ENCODE assay signal across 11 mouse cellular contexts in the genomic region with DNA sequence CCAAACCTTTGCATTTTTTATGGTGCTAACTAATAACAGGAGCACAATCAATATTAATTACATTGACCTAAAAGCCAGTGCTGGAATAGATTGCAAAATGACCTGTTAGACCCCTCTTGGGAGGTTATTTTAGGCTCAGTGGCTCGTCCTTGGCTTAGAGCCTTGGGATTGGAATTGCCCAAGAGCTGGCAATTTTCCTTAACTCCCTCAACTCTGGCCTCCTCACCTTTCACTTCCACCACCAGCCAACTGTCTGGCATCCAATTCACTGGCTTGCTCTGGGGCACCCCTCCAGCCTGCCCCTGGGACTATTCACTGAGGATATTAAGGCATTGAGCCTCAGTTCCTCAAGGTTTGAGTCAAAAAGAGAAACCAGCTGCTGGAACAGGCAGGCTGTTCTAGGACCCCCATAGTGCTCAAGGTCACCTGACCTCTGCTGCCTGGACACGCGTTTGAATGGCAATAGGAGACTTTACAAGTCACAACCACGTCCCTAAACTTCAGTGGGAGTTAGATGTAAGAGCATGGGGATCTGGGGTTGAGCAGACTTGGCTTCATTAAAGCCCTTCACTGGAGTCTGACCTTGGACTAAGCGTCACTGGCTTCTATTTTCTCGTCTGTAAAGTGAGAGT. TPM values are rescaled to one million over a fixed set of nuclear protein-coding genes. Genes with fewer than 3 reads are reported as not detected.
DNase-seq lines count a peak whose midpoint lies in the region; ATAC-seq lines count a peak whose summit lies in the region.
"Had no signal": no experiment of that assay in that cellular context is flagged by ENCODE, and none has a peak within 500 bp of the region (broad histone marks: within the 10 kb centered on the region; RNA-seq: fewer than 3 reads in every experiment).

No protein-coding gene starts in this region.

- no peak overlapping the region for H3K4me3 ChIP-seq in limb, embryonic 12.5 days (replicated peaks)
- H3K4me3 ChIP-seq in limb, embryonic 10.5 days, result no peak overlapping the region
- H3K4me3 ChIP-seq in brown adipose tissue, adult 24 weeks (ENCODE audit: insufficient read depth, low read depth, low read length), result no peak overlapping the region
- H3K4me3 ChIP-seq: midbrain, embryonic 13.5 days; neural tube, embryonic 12.5 days had no signal

- H3K4me1 ChIP-seq in limb, embryonic 12.5 days (replicated peaks), result peaks cover 7% of the 10 kb centered on the region
- H3K4me1 ChIP-seq in limb, embryonic 10.5 days, result peaks cover 6% of the 10 kb centered on the region
- peaks cover 11% of the 10 kb centered on the region for H3K4me1 ChIP-seq in brown adipose tissue, adult 24 weeks (ENCODE audit: control insufficient read depth, insufficient read depth, insufficient read length, low read length)
- H3K4me1 ChIP-seq: neural tube, embryonic 12.5 days had no signal

- H3K27ac ChIP-seq in limb, embryonic 12.5 days, result peak overlapping the region; percentile 35; the same call in 1 of the 2 replicates
- no peak overlapping the region for H3K27ac ChIP-seq in limb, embryonic 10.5 days
- peak overlapping the region; percentile 99 for H3K27ac ChIP-seq in brown adipose tissue, adult 24 weeks (replicated peaks; ENCODE audit: low read depth, low read length)
- H3K27ac ChIP-seq: midbrain, embryonic 13.5 days; neural tube, embryonic 12.5 days; stomach, postnatal 0 days had no signal

- H3K9ac ChIP-seq in limb, embryonic 12.5 days (replicated peaks), result no peak overlapping the region
- H3K9ac ChIP-seq: midbrain, embryonic 13.5 days; neural tube, embryonic 12.5 days had no signal

- 33% methylated on average over 6 of the region's 6 CpGs for WGBS in limb, embryonic 12.5 days
- 48% methylated on average over 6 of the region's 6 CpGs for WGBS in limb, embryonic 10.5 days

- H3K9me3 ChIP-seq in limb, embryonic 12.5 days, result no peaks in the 10 kb centered on the region
- H3K9me3 ChIP-seq in limb, embryonic 10.5 days (replicated peaks), result no peaks in the 10 kb centered on the region
- H3K9me3 ChIP-seq: midbrain, embryonic 13.5 days; neural tube, embryonic 12.5 days had no signal

- no peak for ATAC-seq in limb, embryonic 12.5 days (ENCODE audit: insufficient number of reproducible peaks, insufficient read depth, low FRiP score, low TSS enrichment, low read depth)
- ATAC-seq: hindbrain, embryonic 16.5 days; midbrain, embryonic 13.5 days had no signal

- H3K4me2 ChIP-seq in limb, embryonic 12.5 days, result no peak overlapping the region
- H3K4me2 ChIP-seq: midbrain, embryonic 13.5 days; neural tube, embryonic 12.5 days had no signal

- H3K36me3 ChIP-seq in limb, embryonic 12.5 days, result no peaks in the 10 kb centered on the region
- no peaks in the 10 kb centered on the region for H3K36me3 ChIP-seq in limb, embryonic 10.5 days
- H3K36me3 ChIP-seq: midbrain, embryonic 13.5 days; neural tube, embryonic 12.5 days had no signal

- no peaks in the 10 kb centered on the region for H3K27me3 ChIP-seq in limb, embryonic 12.5 days
- H3K27me3 ChIP-seq in limb, embryonic 10.5 days (ENCODE audit: low read depth, poor library complexity, severe bottlenecking), result no peaks in the 10 kb centered on the region
- H3K27me3 ChIP-seq: midbrain, embryonic 13.5 days; neural tube, embryonic 12.5 days had no signal

- no peak for DNase-seq in limb, embryonic 10.5 days (ENCODE audit: low spot score)
- peak; percentile 81 for DNase-seq in adrenal gland, adult 2 months
- peak; percentile 65 for DNase-seq in lung, postnatal 36 days
- DNase-seq in right cerebral cortex, postnatal 10 days (ENCODE audit: low spot score in 2 of 2), result no peak
- no peak for DNase-seq in right cerebral cortex, adult 18-20 months

RNA-seq across cellular contexts. Expression of a gene that starts 5.5 kb away (rescaled TPM):
- 10.4 and 12.8 TPM in 2 replicates for polyA plus RNA-seq in limb, embryonic 12.5 days (2016; fragmentation: Nextera tagmentation; extraction: Ambion mirVana)
- polyA plus RNA-seq in limb, embryonic 10.5 days (2016; fragmentation: Nextera tagmentation; extraction: Ambion mirVana), result 4.6 and 6.3 TPM in 2 replicates
- 100 to 1,000 TPM; 156 to 178 TPM for total RNA-seq in adrenal gland, adult 2 months (2021)
- 182 and 309 TPM in 2 replicates for polyA plus RNA-seq in adrenal gland, adult 2 months (2012; rRNA removed)
- polyA plus RNA-seq in brown adipose tissue, adult 24 weeks (2012; ENCODE audit: insufficient read depth, insufficient read length, missing spikeins), result 473 and 1,174 TPM in 2 replicates

RNA-seq across cellular contexts. Expression of a gene that starts 14.7 kb away (rescaled TPM):
- polyA plus RNA-seq in limb, embryonic 12.5 days (2016; fragmentation: Nextera tagmentation; extraction: Ambion mirVana), result 0.28 and 0.61 TPM in 2 replicates
- not detected in 2 replicates for polyA plus RNA-seq in limb, embryonic 10.5 days (2016; fragmentation: Nextera tagmentation; extraction: Ambion mirVana)
- 100 to 1,000 TPM; 114 to 135 TPM for total RNA-seq in adrenal gland, adult 2 months (2021)
- polyA plus RNA-seq in adrenal gland, adult 2 months (2012; rRNA removed), result 56.4 and 56.8 TPM in 2 replicates
- polyA plus RNA-seq in brown adipose tissue, adult 24 weeks (2012; ENCODE audit: insufficient read depth, insufficient read length, missing spikeins), result 219 and 423 TPM in 2 replicates
- polyA plus RNA-seq: midbrain, embryonic 13.5 days; neural tube, embryonic 12.5 days had no signal

Comparison
In these comparisons a context has a peak if more than half of its experiments do, and no peak if none do; other contexts are left out.
1. DNase-seq: peak in adrenal gland, adult 2 months (single experiment) and lung, postnatal 36 days (single experiment); none in limb, embryonic 10.5 days (single experiment), right cerebral cortex, postnatal 10 days (0 of 2) and right cerebral cortex, adult 18-20 months (single experiment).
2. RNA of a gene that starts 5.5 kb away (polyA plus RNA-seq): 473 to 1,174 TPM in brown adipose tissue, adult 24 weeks and 182 to 309 TPM in adrenal gland, adult 2 months; 10.4 to 12.8 TPM in limb, embryonic 12.5 days and 4.6 to 6.3 TPM in limb, embryonic 10.5 days; every median in the first group is over 10 times any median in the second.
3. RNA of a gene that starts 14.7 kb away (polyA plus RNA-seq): 219 to 423 TPM in brown adipose tissue, adult 24 weeks and 56.4 to 56.8 TPM in adrenal gland, adult 2 months; 0.28 to 0.61 TPM in limb, embryonic 12.5 days and not detected in limb, embryonic 10.5 days; every median in the first group is over 10 times any median in the second.